ENCODE assay signal across 19 mouse cellular contexts in genomic region chr1:36987172-36988148, GRCm38 (mm10). TPM values are rescaled to one million over a fixed set of nuclear protein-coding genes. Genes with fewer than 3 reads are reported as not detected.
DNase-seq lines count a peak whose midpoint lies in the region; ATAC-seq and TF ChIP-seq lines count a peak whose summit lies in the region.
"Had no signal": no experiment of that assay in that cellular context is flagged by ENCODE, and none has a peak within 500 bp of the region (broad histone marks: within the 10 kb centered on the region; RNA-seq: fewer than 3 reads in every experiment).

No protein-coding gene starts in this region.

- DNase-seq in lung, embryonic 14.5 days, result peak; percentile 37
- DNase-seq in lung, postnatal 14 days, result no peak
- DNase-seq in B cell, adult 2 months, result peak; percentile 60 to 66
- DNase-seq in ES-CJ7 (ENCODE audit: low read depth, low spot score), result peak; percentile 89
- no peak for DNase-seq in yolk sac, embryonic 10.5 days (ENCODE audit: low spot score)
- DNase-seq in left cerebral cortex, adult 9 months (ENCODE audit: low spot score in 2 of 2), result no peak
- DNase-seq: adrenal gland, postnatal 14 days; cerebellum, adult 9-11 months; heart, postnatal 14 days; kidney, adult 2 months; kidney, postnatal 36 days; left cerebral cortex, postnatal 4 days; retina, postnatal 1 day had no signal

- H3K27me3 ChIP-seq in lung, embryonic 14.5 days (ENCODE audit: insufficient read depth, low read length), result no peaks in the 10 kb centered on the region

- H3K9ac ChIP-seq in lung, embryonic 14.5 days, result no peak overlapping the region
- H3K9ac ChIP-seq: liver, embryonic 12.5 days had no signal

- no peak overlapping the region for H3K4me3 ChIP-seq in lung, embryonic 14.5 days (ENCODE audit: low read depth, low read length)
- H3K4me3 ChIP-seq: liver, embryonic 12.5 days had no signal

- H3K9me3 ChIP-seq in lung, embryonic 14.5 days (ENCODE audit: low read depth, low read length), result no peaks in the 10 kb centered on the region
- H3K9me3 ChIP-seq: liver, embryonic 12.5 days had no signal

- H3K36me3 ChIP-seq in lung, embryonic 14.5 days (ENCODE audit: insufficient read depth), result no peaks in the 10 kb centered on the region
- H3K36me3 ChIP-seq: liver, embryonic 12.5 days had no signal

- no peak overlapping the region for H3K4me2 ChIP-seq in lung, embryonic 14.5 days
- H3K4me2 ChIP-seq: liver, embryonic 12.5 days had no signal

- no peak overlapping the region for H3K27ac ChIP-seq in lung, embryonic 14.5 days (ENCODE audit: low read depth)
- H3K27ac ChIP-seq: hindbrain, postnatal 0 days; liver, embryonic 12.5 days; macrophage had no signal

- no peak for ATAC-seq in lung, embryonic 14.5 days (ENCODE audit: insufficient read depth)
- ATAC-seq in megakaryocyte, adult 5-6 weeks (ENCODE audit: poor library complexity, severe bottlenecking), result peak; percentile 90
- ATAC-seq: CD4-positive, CD25-positive, alpha-beta regulatory T cell, adult 4 months; forebrain, embryonic 14.5 days; hindbrain, postnatal 0 days; liver, embryonic 12.5 days had no signal

- 76% methylated on average over 10 of the region's 10 CpGs for WGBS in lung, embryonic 14.5 days

- no peak for TF ChIP-seq CTCF in lung, embryonic 14.5 days (IDR thresholded peaks at IDR 0.05; ENCODE audit: low read depth)

- H3K4me1 ChIP-seq in lung, embryonic 14.5 days (ENCODE audit: insufficient read depth), result no peaks in the 10 kb centered on the region
- H3K4me1 ChIP-seq: liver, embryonic 12.5 days had no signal

RNA-seq across cellular contexts. Expression of gene Vwa3b, which starts 38.9 kb away (rescaled TPM):
- polyA plus RNA-seq in lung, embryonic 14.5 days (2014; fragmentation: Nextera tagmentation; extraction: Ambion mirVana), result not detected in 2 replicates
- 0.11 TPM in 1 of 2 replicates, not detected in the other for total RNA-seq in megakaryocyte, adult 5-6 weeks (2015)
- 0.15 TPM in 1 of 2 replicates, not detected in the other for total RNA-seq in megakaryocyte, adult 5-6 weeks (2017)
- polyA plus RNA-seq: liver, embryonic 12.5 days; macrophage had no signal

RNA-seq across cellular contexts. Expression of gene Tmem131, which starts 44.0 kb away (rescaled TPM):
- polyA plus RNA-seq in lung, embryonic 14.5 days (2014; fragmentation: Nextera tagmentation; extraction: Ambion mirVana), result 18.4 TPM in 2 replicates
- total RNA-seq in megakaryocyte, adult 5-6 weeks (2015), result 65.6 and 68.7 TPM in 2 replicates
- 20.3 and 32.8 TPM in 2 replicates for total RNA-seq in megakaryocyte, adult 5-6 weeks (2017)

Comparison
In these comparisons a context has a peak if more than half of its experiments do, and no peak if none do; other contexts are left out.
1. DNase-seq: peak in lung, embryonic 14.5 days (single experiment), B cell, adult 2 months (2 of 2) and ES-CJ7 (single experiment); none in lung, postnatal 14 days (single experiment), yolk sac, embryonic 10.5 days (single experiment) and left cerebral cortex, adult 9 months (0 of 2).